Mouse (Mus musculus) monocyte, adult 2 months (primary cell): ENCODE results near the gene Lrrc4b.
A peak's percentile ranks its signal among the peaks of the same experiment; 100 is the strongest.

ENCODE experiments used
- DNase-seq, 2 experiments: peaks; one replicate each; pipeline ENCODE4 v3.0.0; 2022; ENCODE audit warnings: low spot score in 2 of 2, low read depth in 1 of 2

Gene Lrrc4b

DNA sequence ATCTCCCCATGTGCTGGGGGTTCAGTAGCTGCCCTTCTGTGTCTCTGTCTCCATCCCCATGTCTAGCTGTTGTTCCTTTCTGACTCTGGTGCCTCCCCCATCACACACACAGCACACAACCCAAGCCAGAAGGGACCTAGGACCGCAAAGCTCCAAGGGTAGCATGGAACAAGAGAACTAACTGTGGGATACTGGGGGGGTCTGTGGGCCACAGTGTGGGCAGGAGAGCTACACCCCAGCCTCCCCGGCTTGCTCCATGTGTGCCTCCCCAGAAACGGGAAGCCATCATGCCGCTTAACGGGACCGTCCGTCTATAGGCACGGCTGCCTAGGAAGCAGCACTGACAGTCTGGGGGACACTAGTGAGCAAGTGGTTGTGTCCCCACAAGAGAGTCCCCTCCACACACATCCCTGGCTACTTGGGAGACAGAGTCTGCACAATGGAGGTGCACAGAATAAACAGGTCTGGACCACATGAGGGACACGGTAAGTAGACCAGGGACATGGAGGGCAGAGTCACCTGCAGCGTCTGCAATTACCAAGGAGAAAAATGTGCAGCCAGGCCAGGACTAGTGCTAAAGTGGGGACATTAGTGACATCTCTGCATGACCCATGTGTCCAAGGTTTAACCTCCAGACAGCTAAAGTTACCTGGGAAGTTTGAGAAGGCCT, 34.9 kb downstream of the Lrrc4b start:
- no peak for DNase-seq

DNA sequence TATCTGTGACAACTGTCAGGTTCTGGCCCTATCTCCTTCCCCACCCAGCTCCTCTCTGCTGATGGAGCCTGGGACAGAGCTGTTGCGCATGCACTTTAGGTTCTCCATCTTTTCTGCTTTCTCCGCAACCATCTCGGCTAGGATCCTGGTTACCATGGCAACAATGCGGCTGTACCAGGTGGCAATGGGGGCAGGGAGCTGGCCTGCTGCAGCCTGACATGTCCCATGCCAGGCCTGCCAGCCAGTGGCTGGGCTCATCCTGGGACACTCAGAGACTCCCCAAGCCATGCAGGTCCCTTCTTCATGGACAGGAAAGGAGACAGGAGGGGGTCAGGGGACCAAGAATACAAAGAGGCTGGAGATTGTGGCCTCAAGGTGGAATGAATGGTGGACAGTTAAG, 35.7 kb downstream of the Lrrc4b start:
- DNase-seq, result no peak

DNA sequence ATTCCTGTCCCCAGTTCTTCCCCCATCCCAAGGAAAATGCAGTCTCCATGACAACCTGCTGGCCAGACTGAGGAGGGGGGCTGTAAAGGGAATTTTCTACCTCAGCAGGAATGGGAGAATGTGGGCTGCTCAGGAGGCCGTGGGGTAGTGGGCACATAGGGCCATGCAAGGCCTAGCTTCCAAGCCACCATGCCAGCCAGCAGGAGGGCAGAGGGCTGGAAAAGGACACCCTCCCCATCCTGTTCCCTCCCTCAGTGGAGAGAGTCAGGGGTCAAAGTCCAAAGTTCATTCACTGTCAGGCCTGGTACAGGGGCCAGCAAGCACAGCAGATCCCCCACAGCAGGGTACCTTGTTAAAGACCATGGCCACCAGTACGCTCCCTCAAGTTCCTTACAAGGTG, 36.3 kb downstream of the Lrrc4b start, which contains the start of gene Aspdh:
Aspdh (plus strand) TSS at position 281 of the 400 bp plus-strand sequence.
- no peak for DNase-seq

DNA sequence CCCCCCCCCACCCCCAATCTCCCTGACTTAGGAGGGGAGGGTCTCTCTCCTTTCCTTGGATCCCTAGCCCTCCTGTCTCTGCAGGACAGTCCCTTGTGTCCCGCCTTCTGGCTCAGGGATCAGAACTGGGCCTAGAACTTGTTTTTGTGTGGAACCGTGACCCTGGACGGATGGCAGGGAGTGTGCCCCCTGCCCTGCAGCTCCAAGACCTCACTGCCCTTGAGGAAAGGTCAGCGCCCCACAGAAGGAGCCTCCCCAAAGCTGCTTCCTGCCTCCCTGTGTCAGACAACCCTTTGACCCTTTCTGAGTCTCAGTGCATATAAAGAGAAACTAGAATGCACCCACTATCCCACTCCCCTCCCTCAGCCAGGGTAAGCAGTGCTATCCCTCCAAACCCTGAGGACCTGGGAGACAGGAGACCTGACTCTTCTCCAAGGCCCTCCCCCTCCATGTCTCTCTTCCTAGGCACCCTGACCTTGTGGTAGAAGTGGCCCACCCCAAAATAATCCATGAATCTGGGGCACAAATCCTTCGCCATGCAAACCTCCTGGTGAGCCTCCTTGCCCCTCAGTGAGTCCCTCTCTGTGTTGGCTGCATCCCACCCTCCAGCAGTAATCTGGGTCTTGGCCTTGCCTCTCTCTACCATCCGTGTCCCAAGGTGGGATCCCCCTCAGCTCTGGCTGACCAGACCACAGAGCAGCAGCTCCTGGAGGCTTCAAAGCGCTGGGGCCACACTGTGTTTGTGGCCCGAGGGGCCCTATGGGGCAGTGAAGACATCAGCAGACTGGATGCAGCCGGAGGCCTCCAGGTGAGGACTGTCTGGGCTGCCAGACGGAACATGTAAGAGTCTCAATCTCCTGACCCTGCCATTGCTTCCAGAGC, 37.4 kb downstream of the Lrrc4b start:
- no peak for DNase-seq

DNA sequence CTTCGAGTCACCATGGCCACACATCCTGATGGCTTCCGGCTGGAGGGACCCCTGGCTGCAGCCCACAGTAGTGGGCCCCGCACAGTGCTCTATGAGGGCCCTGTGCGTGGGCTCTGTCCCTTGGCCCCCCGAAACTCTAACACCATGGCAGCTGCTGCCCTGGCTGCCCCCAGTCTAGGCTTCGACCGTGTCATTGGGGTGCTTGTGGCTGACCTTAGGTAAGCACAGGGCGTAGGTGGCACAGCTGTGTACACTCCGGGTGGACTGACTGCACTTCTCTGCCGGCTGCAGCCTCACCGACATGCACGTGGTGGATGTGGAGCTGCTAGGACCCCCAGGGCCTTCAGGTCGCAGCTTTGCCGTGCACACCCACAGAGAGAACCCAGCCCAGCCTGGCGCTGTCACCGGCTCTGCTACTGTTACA, 38.1 kb downstream of the Lrrc4b start:
- no peak for DNase-seq

DNA sequence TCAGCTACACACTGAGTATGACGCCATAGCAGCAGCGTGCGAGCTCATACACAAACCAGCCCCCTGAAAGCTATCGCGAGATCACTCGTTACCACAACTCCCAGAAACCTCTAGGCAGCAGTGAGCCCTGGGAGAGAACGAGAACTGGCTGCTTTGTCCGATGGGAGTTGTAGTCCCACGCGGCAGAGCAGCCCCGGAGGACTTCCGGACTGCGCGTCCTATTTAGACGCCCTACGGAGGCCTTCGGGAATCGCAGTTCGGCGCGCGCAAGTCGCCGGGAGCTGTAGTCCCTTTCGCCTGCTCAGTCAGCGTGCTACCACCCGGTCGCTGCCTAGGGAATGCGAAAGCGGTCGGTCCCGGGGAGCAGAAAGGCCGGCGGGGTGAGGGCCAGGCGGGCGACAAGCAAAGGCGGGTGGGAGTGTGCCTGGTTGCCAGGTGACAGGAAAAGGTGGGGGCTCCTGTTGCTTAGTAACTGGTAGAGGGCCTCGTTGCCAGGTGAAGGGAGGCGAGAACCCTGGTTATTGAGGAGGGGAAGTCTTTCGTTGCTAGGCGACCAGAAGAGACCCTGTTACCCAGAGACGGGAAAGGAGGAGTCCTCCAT, 39.1 kb downstream of the Lrrc4b start, which contains the start of gene Josd2:
Josd2 (plus strand) TSS at position 170 of the 601 bp plus-strand sequence.
- peak; percentile 85 to 94 for DNase-seq

DNA sequence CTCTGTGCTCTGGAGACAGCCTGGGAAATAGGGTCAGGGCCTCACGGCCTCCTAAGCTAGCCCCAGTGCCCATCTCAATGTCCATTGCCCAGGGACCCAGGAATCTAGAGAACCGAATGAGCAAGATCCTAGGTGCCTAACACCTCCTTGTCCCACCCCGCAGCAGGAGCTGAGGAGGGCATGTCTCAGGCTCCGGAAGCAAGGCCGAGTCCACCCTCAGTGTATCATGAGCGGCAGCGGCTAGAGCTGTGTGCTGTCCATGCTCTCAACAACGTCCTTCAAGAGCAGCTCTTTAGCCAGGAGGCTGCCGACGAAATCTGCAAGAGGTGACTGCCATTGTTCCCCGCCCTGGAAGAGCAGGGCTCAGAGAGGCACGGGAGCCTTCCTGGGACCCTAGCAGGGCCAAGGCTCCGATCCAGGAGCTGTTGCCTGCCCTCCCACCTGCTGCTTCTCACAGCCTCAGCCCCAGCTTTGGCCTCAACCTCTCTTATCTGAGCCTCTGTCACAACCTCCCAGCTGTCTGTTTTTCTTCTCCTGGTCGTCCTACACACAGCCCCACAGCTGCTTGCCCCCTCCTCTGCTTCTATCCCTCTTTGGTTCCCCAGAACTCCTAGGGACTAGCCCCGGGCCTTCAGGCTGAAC, 39.9 kb downstream of the Lrrc4b start:
- no peak for DNase-seq

DNA sequence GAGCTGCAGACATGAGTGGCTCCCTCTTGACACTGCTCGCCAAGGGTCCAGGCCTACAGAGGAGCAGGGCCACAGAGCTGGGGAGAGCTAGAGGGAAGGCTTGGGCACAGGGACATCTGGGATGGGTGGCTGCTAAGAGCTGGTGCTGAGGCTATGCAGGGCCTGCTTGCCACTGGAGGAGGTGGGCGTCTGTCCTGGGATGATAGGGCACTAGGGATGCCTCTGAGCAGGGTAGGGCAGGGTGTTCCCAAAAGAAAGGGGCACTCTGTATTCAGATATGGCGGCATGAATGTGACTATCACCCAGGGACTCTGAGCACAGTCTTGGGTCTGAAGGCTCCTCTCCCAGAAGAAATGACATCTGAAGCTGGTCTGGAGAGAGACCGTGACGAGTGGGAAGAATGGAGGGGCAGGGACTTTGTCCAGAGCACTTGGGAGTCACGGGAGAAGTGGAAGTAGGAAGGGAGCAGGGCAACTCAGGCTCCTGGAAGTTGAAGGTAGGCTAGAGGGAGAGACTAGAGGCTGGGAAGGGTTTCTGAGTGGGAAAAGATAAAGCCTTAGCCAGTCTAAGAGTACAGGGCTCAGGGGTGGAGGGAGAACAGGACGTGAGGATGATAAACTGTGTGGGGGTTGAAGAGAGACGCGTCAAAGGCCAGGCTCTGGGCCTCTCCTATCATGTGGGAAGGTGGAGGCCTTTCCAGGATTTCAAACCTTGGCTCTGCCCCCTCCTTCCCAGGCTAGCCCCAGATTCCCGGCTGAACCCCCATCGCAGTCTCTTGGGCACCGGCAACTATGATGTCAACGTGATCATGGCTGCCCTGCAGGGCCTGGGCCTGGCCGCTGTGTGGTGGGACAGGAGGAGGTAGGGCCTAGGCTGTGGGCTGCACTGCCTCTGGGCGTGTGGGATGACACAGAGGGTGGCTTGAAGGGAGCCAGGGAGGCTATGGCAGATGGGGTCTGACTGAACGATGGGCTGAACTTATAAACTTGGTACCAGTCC, 41.2 kb downstream of the Lrrc4b start:
- no peak for DNase-seq

DNA sequence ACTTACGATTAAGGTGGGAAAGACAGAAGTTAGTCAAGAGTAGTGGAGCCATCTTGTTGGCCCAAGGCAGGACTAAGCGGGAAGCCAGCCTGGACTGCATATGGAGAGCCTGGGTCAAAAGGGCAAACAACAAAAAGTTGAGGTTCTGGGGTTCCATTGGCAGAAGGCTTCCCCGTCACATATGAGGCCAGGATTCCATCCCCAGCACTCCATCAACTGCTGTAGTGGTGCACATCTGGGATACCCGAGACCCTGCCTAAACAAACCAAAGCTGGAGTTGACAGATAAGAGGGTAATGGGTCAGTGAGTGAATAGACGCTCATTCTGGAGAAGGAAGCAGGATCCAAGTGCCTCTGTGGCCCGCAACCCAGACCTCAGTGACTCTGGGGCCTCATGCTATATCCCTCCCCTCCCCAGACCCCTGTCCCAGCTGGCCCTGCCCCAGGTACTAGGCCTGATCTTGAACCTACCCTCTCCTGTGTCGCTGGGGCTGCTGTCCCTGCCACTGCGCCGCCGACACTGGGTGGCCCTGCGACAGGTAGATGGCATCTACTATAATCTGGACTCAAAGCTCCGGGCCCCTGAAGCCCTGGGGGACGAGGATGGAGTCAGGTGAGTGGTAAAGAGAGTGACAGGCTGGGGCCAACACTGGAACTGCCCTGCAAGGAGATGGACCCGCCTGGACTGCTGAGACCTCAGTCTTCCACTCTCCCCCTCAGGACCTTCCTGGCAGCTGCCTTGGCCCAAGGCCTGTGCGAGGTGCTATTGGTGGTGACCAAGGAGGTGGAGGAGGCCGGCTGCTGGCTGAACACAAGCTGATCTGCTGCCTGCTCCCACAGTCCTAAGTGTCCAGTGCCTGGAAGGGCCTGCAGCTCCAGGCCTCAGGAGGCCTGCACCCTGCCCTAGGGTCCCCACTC, 42.1 kb downstream of the Lrrc4b start:
- no peak for DNase-seq

DNA sequence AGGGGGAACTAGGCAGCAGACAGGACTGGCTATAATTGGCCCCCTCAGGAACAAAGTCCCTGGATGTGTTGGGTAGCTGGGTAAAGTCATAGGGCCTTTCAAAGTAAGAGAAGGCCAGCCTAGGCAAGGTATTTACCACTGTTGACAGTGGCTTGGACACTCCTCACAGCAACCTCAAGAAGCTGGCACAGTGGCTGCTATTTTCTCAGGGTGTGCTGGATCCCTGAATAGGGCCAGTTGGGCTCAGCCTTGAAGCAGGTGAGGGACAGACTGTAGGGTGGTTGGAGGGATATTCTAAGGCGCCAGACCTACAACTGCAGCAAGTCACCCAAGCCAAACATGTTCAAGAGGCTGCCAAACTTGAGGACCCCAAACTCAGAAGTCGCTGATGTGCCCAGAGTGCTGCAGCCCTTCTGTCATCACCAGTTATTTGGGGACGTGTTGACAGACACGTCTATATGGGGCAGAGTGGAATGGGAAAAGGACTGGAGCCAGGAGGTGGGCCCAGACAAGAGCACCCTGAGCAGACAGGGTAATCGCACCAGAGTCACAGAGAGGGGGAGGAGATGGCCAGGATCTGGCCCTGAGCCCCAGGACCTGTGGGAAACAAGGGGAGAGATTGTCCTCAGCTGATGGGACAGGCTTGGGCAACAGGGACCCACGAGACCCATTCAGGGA, 43.2 kb downstream of the Lrrc4b start:
- DNase-seq, result no peak

DNA sequence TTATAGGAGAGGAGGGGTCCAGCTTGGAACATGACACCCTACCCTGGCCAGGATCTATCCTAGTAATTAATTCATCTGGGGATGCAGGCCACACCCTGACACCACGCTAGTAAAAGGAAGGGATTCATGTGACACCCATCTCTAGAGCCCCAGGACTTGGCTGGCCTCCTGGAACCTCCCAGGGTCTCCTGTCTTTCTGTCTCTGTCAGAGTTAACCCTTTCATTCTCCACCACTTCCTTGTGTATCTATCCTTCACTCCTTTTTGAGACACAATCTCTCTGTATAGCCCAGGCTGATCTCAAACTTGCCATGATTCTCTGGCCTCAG, 43.7 kb downstream of the Lrrc4b start:
- no peak for DNase-seq

DNA sequence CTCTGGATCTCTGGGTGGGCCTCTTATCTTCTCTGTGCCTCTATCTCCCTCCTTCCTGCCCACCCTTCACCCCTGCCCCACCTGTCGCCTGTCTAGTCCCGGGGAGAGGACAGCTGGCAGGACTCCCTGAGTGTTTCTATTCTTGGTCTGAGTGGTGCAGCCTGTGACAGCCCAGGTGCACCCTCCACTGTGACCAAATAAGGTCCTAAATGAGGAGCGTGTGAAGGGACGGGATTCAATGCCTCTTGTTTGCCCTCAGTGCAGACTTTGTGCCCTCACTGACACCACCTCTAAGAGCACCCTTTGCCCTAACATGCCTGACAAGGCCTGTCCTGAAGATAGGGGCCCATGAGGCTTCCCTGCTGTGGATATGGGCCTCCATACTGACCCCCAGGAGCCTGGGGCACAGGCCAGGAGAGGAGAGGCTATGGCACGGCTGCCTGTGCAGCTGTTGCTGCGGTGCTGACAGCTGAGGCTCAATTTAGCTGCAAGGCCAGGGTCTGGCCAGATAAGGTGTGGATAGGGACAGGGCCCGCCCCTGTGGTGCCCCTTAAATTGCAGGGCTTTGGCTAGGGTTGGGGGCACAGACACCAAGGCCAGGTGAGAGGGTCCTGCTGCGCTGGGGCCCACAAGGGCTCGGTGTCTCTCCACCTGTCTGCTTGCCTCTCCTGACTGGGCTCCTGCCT, 44.3 kb downstream of the Lrrc4b start:
- DNase-seq, result no peak

DNA sequence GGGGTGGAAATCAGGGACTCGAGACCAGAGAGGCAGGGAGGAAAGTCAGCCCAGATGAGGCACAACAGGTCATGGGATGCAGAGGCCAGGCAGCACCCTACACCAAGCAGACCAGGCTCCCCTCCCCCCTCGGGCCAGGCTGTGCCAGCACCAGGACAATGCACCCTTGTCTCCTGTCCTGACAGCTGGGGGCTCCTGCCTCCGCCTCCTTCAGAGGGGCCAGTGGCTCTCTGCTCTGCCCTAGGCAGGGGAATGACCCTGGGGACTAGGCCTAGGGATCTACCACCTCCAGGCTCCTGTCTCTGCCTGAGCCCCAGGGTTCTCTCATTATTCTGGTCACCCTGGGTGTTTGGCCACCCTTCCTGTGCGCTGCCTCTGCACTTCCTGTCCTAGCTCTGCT, 45.6 kb downstream of the Lrrc4b start:
- DNase-seq, result no peak

DNA sequence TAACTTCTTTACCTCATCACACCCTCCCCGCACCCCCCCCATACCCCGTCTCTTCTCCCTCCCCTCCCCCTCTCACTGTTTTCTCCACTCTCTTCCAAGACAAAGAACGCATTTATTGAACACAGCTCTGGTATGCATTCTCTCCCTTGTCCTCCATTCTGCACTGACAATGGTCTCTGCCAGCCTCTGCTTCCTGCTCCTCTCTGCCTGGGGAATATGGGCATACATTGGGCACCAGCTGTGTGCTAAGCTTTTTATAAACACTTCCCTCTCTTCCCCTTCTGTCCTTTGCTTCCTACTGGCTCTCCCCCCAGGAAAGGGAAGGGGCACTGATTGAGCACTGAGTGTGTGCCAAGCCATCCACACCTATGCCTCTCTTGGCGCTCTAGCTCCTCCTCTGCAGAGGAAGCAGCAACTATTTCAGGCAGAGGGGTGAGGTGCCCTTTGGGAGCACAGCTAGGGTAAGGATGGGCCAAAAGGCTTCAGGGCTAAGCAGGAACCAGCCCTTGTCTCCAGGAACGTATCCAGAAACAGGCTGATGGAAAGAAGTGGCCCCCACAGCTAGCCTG, 46.3 kb downstream of the Lrrc4b start:
- no peak for DNase-seq

DNA sequence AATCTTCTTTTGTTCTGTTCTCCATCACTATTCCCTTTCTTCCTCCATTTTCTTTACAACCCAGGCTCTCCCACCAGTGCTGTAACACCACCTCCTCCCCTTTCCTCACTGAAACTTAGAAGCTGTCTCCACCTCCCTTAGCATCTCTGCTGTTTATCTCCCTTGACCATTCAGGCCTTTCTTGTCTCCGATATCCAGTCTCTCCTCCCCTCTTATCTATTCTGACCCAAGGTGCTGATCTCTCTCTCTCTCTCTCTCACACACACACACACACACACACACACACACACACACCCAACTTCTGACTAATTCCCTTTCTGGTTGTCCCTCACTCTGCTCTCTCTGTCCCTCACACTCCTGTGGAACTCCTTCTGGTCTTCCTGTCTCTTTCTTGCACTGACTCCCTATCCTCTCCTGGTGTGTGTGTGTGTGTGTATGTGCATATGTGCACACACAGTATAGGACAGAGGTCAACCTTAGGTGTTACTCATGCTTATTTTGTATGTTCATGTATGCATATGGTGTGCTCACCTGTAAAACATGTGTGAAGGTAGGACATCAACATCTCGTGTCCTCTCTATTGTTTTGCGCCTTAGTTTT, 54.1 kb downstream of the Lrrc4b start:
- no peak for DNase-seq

DNA sequence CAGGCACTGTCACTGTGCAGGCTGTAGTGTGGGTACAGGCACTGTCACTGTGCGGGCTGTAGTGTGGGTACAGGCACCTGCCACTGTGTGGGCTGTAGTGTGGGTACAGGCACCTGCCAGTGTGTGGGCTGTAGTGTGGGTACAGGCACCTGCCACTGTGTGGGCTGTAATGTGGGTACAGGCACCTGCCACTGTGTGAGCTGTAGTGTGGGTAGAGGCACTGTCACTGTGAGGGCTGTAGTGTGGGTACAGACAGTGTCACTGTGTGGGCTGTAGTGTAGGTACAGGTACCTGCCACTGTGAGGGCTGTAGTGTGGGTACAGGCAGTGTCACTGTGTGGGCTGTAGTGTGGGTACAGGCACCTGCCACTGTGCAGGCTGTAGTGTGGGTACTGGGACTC, 55.3 kb downstream of the Lrrc4b start:
- no peak for DNase-seq

DNA sequence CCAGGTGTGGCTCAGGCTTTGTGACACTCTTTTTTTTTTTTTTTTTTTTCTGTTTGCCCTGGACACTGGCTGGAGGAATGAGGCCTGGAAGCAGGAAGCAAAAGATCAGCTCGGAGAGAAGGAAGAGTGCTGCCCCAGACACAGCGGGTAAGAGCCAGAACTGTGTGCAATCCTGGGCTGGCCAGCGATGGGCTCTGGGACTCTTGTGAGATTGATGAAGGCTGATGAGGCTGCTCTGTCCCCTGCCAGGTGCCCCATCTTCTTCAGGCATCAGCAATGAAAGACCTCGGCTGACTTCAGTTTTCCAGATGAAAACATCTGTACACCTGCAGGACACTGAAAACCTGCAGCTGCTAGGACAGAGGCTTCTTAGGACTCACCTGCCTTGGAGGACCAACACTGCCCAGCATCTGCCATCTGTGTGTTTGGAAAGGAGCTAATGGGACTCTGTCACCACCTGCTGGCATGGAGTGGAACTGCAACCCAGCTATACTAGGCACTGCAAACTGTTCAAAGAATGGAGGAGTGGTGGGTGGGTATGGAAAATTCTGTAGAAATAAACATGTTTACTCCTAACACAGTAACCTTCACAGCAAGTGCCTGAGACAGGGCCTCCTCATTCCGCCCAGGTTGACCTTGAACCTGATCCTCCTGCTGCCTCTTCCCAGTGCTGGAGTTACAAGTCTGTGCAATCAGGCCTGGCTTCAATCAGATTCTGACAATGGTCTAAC, 56.2 kb downstream of the Lrrc4b start:
- peak in 1 of 2 experiments; percentile 48 for DNase-seq
